Mouse (Mus musculus): ENCODE results near the gene Plekhs1.
"Not testable (repeated sequence)": the region's sequence is repeated elsewhere in the genome, so short reads cannot be mapped to it uniquely, and the experiment has no call there.

Plekhs1 gene

DNA sequence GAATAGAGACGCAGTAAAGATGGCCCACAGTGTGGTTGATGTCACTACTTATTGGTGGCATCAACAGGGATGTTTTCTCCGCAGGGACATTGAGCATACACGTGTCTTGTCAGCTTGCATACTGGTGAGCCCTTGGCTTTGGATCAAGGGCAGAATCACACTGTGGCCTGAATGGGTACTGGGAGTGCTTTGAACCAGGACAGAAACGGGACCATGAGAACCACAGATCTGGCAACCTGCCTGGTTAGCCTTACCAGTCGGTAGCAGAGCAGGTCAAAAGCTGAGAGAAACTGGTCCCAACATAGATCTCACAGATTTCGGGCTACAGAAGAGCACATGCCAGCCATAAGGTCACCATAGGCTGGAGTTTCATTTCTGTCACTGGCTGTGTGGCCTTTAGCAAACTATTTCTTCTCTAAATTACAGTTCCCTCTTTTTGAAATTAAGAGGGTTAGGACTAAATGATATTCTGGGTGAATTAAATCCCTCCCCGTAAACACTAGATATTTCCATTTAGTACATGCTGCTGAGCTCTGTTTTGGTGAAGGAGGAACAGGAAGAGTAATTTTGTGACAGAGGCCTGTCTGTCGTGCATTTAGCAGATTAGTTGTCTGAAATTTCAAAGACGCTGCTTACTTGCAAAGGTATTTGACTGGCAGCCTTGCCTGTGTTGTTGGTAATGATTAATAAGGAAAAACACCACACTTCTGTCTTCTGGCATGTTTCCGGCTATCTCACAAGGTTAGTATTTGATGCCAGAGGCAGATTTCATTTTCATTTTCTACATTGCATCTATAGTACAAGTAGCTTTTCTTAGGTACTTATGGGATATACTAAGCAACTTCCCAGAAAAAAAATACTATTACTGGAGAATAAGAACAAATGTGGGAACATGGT, 2.0 kb upstream of the Plekhs1 start:
- DNase-seq: no peak

DNA sequence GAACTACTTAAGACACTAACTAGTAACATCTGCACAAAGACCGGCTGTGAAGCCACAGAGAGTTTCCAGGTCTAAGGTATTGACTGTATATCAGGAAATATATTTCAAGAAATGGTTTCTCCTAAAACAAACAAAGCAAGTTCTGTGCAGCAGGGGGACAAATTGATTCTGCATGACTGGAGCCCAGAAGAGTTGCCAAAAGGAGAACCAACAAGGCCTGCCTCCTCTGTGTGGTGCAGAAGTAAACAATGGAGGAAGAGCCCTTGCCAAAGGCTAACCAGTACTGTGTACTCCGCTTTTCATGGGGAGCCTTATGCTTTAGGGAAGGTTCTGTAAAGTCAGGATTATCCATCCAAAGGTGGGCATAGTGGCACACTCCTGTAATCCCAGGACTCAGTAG, 1.2 kb upstream of the Plekhs1 start:
- DNase-seq: no peak

DNA sequence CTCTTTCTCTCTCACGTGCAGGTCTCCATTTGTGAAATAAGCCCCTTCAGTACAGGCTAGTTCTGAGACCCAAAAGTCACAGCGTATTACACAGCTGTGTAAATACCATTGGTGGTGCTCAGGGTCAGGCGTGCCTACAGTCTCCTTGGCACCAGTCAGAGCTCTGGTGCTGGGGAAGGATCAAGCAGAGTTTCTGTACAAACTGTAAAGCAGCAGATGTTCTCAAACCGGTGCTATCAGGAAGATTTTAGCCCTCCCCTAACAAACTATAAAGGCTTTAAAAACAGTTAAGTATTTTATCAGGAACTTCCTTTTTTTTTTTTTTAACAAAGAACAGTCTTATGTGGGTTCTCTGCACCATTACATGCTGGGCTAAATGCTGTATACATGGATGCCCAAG, 1.3 kb downstream of the Plekhs1 start:
- no peak for DNase-seq

DNA sequence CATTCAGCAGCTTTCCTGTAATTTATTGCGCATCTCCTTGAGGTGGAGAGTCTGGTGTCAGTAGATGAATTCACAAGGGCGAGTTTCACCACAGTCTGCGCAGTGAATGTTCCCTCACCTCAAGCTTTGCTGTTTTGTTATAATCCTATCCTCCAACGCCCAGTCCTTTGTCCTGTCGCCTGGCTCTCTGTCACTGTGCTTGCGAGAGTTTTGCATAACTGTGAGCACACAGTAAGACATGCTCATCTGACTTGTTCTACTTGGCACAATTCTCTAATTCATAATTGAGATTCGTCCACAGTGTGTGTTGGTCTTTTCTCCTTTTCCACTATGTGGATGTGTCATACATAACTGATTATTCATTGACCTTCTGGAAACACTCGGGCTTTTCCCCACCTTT, 5.0 kb downstream of the Plekhs1 start:
- no peak for DNase-seq

DNA sequence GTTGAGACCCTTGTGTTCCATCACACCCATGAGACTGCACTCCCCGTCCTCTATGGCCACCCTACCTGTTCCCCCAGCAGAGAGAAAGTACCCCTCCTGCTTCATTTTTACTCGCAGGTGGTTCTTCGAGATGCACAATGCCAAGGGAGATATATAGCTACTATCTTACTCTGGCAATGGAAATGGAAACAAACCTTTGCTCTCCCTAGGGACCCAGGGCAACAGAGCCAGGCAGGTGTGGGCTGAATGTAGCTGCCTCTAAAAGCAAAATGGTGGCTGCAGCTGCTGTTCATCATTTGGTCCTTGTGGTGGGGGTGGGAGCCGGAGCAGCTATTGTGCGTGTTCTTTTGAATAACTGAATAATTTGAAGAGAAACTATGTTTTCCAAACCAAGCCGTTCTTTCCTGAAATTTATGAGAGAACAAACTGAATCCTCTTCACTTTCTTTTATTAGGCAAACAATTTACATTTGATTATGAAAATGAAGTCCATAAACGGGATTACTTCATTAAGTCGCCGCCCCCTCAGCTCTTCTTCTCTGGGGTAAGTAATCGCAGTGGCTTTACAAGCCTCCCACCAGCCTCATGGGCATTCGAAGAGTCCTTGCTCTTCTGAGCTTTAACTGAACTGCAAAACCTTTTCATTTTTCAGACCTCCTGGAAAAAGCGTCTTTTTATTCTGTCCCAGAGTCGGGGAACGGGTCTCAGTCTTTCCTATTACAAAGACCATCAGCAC, 9.0 kb downstream of the Plekhs1 start:
- no peak for DNase-seq

DNA sequence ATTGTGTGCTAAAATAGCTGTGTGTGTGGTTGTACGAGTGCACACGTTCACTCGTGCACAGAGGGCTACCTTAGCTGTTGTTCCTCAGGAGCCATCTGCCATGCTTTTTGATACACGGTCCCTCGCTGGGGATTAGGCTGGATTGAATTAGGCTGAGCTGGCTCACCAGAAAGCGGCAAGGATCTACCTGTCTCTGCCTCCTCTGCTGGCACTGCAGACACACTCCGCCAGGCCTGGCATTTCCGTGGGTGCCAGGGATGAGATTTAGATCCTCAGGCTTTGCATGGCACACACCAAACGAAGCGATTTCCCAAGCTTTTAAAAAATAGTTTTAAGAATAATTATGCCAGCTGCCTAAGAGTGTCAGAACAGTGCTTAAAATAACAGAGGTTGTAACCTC, 10.5 kb downstream of the Plekhs1 start:
- DNase-seq: no peak

DNA sequence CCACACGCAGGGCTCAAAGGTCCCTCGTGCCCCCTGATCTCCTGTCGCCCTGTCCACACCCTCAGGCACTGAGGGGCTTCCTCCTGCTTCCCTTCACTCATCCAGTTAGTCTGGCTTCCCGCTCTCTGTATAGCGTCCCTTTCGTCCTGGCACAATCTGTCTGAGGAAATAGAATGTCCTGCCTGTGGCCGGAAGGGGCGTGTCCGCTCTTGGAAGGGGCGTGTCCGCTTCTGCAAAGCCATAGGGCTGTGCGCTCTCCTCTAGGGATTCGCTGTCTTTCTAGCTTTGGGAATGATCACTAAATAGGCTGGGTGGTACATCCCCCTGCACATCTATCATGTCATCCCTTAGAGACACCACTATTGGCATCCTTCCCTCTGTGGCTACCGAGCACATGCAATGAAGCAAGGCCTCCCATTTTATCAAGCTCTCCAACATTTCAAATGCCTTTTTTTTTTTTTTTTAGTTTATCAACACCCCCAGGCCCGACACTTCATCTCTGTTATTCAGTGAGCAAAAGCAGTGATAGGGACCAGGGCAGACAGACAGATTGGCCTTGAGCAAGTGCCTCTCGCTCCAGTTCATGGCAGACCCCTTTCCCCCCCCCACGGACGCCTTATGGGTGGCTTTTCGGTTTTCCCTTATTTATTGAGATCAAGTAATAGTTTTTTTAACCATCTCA, 13.6 kb downstream of the Plekhs1 start:
- DNase-seq: peak; percentile 56 to 71

DNA sequence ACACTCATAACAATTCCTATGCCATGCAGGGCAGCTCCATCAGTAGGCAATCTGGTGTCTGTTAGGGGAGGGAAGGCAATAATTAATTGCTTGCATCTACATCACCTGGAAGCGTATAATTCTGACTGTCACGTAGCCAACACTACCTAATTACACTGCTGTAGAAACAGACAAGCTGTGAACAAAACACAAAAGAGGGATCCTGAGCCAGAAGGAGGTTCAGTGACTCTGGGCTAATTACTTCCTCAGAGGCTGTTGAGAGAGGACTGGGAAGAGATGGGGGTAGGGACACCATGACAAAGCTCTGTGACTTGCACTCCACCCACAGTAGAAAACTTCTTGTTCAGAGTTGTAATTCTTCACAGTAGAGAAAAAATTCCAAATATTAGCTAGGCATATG, 15.1 kb downstream of the Plekhs1 start:
- DNase-seq: no peak

DNA sequence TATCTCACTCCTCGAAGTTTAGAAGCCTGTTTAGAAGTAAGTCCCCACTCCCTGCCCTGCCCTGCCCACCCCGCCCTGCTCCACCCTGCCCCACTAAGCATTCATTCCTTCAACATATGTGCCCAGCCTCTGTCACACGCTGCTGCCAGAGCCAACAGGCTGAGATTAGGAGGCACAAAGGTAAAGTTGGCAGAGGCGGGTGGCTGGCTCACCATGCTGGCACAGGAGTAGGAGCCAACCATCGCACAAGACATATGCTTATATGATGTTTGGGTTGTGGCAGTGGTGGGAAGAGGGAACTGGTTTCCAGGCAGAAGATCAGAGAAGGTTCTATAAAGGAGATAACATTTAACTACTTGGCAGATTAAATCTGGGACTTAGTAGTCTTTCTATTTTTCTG, 15.8 kb downstream of the Plekhs1 start:
- no peak for DNase-seq

DNA sequence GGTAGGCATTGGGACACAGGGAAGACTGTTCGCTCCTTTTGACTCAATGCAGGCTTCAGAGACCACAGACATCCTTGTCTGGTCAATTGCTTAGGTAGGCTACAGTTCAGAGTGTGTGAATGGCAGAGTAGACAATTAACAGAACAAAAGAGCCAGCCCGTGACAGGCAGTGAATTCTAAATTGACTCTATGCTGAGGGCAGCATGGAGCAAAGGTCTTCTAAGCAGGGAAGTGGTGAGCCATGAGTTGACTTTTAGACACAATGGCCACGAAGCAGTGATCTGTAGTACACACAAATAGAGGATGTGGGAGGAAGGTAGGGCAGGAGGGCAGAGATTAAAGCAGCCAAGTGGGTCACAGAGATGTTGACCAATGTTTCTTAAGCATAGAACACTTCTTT, 16.4 kb downstream of the Plekhs1 start:
- no peak for DNase-seq

DNA sequence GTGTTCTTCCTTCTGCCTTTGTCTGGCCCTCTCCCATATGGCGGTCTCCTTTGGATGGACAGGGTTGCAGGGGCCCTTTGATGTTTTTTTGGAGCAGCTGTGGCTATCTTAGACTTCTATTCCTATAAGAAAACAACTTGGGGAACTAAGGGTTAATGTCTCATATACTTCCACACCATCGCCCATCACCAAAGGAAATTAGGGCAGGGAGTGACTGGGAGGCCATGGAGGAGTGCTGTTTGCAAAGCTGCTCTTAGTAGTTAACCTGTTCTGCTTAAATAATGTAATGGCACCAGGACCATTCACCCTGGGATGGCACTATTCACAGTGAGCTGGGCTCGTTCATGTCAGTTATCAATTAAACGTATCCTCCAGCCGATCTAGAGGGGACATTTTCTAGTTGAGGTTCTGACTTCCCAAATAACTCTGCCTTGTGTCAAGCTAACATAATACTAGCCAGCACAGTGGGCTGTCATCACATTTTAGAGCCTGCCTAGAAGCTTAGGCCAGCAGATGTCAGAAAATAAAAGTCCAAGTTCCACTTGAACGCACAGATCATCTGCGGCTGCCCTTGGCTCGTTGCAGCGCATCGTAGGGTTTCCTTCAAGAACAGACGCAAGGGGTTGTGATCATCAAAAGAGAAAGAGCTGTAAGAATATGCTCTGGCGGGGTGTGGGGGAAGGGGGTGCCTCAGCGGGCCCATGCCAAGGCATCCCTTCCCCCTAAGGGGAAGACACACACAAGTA, 23.4 kb downstream of the Plekhs1 start:
- DNase-seq: peak in 1 of 2 experiments; percentile 29

DNA sequence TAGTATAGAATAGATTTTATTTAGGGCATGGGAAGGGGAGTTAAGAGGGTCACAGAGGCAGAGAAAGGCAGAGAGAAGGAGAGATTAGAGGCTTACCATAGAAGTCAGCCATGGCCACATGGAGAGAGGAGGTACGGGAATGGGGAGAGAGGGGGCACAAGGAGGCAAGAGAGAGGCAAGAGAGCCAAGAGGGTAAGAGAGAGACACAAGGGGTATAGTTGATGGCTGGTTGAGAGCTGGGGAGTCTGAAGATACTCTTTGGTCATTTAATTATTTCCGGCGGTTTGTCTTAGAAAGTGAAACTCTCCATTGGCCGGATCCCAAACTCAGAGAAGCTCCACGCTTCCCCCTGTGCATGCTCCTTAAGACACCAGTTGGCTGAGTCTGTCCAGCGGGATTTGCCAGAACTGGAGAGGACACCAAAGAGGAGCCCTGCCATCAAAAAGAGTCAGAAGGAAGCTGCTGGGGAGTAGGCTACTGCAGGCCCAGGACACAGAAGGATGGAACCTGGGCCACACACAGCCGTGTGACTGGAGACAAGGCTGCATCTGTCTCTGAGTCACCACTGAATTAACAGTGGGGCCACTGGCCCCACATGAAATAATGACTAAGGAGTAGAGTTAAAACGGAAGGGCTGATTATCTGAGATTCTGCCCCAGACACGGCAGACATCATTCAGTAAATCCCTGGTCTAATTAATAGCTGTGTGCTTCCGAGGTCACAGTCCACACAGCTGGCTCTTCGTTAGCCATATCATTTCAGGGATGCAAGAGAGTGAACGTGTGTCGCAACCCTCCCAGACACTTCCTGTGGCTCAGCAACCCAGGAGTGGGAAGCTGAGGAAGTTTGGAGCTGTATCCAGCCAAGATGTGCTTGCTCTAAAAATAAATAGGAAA, 24.2 kb downstream of the Plekhs1 start:
- peak; percentile 43 to 53 for DNase-seq

DNA sequence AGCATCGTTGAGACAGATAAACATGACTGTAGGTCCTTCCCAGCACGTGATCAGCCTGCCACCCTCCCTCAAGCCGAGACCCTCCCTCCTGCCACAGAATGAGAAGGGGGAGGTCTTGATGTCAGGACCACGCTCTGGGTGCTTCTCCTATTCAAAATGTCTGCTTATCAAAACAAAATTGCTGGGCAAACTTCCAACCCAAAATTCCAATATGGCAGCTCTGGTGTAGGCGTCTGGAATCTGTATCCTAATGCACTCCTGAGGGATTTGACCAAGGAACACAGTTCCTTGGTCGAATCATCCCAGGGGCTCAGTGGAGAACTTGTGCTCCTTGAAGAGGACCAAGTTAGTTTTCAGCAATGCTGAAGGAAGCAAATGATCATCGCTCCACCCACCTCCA, 25.5 kb downstream of the Plekhs1 start:
- no peak for DNase-seq

DNA sequence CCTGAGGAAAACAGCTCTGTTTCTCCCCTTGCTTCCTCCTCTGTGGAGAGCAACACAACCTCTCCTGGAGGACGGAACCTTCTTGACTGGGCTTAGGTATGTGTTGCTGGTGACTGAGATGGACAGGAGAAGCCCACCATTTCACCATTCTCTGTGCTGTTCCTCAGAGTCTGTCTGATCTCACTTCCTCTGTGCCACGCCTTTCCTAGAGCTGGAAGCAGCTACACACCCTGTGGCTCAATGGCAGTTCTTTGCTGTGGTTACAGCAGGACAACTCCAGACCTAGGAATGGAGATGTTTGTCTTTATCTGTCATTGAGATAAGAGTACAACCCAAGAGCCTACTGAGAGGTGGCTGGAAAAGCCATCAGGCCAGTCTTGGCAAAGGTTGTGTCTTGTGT, 25.9 kb downstream of the Plekhs1 start:
- DNase-seq: no peak

DNA sequence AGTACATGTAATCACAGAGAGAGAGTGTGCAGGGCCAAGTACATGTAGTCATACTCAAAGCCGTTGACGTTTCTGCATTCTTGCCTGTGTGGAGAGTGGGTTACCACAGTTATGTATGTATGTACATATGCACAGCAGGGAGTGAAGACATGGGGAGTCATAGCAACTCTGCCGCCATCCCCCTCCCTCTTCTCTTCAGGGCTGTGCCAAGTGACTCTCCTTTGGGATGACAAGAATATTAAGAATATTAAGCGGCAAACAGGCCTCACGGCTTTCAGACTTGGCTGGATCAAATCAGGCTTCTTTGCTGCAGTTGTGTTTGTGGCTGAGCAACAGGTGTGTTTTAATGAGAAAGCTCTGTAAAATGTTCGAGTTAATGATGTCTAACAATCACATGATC, 28.2 kb downstream of the Plekhs1 start:
- no peak for DNase-seq

DNA sequence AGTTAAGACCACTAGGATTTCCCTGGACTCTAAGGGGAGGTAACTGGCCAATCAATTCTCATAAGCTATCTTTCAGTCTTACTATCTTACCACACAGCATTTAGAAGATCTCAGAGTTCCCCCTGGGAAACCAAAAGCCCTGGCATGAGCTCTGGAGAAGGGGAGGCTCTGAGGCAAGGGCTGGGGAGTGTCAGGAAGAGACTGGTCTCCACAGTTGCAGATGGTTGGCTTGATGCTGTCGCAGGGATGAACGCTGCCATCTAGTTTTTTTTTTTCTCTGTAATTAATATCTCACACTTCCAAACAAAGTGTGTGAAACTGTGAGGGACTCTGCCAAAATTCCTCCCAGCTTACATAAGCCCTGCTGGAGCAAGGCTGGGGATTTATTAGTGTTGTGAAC, 32.7 kb downstream of the Plekhs1 start:
- DNase-seq: not testable (repeated sequence)

DNA sequence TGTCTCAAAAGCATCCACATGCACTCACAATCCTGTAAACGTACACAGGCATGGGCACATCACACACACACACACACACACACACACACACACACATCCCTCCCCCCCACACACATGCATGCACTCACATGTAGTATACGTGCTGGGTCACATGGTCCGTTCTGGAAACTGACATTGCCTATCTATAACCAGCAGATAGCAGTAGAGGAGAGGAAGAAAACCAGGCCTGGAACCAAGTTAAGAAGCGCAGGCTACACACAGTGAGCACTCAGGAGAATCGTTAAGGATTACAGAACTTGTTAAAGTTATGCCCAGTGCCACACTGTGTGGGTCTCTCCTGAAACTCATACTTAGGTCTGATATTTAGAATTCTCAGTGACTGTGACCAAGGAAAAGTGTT, 41.6 kb downstream of the Plekhs1 start:
- not testable (repeated sequence) for DNase-seq

DNA sequence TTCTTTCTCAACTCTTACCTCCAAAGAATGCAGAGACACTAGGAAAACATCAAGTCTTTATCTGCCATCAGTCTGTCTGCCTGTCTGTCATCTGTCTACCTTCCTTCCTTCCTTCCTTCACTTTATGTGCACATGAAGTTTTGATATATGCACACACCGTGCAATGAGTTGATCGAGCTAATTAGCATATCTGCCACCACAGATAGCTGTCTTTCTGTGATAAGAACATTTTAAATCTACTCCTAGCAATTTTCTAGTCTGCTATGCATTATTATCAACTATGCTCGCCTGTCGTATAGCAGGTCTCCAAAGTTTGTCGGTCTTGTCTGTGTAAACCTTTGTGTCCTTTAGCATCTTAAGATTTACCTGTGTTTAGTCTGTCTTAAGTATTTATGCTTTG, 42.1 kb downstream of the Plekhs1 start:
- not testable (repeated sequence) for DNase-seq

DNA sequence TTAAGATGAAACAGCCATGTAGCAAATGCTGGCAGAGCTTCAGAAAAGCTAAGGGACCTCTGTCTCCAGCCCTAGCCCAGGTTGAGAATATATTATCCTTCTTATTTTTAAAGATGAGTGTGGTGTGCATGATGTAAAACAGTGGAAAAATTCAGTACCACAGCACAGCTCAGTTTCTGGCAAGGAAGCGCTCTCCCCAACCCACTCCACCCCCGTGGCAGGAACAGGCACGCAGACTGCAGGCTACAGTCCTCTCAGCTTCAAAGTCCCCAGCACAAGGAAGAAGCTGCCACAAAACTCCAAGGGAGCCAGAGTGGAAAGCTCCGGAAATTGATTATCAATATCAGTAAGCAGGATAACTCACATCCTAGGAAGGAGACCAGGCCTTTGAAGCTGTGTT, 49.8 kb downstream of the Plekhs1 start:
- DNase-seq: not testable (repeated sequence)

DNA sequence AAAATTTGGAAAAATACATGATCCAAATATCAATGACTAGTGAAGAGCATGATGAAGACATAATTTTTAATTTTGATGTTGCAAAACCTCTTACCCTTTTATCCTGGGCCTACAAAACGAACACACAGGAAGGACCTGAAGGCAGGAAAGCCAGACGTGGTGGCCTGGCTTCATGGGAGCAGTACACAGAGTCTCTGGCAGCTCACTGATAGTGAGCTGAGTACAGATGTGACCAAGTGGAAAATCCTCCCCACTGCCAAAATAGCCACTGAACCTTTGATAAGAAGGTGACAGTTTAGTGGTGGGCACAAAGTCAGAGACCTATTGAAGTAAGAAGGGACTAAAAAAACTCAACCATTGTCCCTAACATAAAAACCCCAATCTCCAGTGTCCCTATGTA, 52.1 kb downstream of the Plekhs1 start:
- DNase-seq: not testable (repeated sequence)

DNA sequence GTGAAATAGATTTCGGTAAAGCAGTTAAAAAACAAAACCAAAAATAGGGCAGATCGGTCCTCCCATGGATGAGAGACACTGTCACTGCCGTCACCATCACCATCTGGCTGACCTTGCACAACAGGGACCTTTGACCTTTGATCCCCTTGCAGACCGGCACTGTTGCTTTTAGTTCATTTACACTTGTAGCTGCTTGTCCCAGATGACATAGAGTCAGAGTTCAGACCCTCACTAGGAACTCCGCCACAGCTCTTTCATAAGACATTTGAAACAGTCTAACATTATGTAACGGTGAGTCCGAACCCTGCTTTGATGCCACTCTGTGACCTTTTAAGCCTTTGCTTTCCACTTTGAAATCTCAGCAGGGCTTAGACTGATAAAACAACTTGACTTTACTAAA, 58.0 kb downstream of the Plekhs1 start:
- not testable (repeated sequence) for DNase-seq

DNA sequence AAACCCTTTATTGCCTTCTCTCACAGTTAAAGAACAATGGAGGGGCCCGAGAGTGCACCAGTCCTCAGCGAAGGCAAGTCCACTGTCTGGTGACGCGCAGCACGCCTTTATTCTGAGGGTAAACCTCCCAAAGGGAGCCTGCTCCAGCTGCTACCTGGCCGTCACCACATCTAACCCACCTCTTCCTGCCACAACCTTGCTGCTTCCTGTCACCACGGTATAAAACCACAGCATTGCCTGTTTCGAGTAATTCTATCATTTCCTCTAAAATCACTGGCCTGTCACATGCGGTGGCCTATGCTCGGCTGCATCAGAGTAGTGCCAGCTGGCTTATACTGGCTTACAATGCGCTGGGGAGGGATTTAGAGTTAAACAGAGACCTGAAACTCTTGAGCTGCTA, 69.1 kb downstream of the Plekhs1 start:
- DNase-seq: not testable (repeated sequence)

Data from kidney, postnatal 4 days (tissue).